Mouse (Mus musculus): Measurements from ENCODE around the gene Samd1. TPM values are rescaled to one million over a fixed set of nuclear protein-coding genes. Genes with fewer than 3 reads are reported as not detected.

The Samd1 gene
- polyA plus RNA-seq, 1 experiment from 2014 or later = 6.7 TPM

- Histone ChIP-seq H3K9ac (ENCODE audit: low read depth, low read length) (no peak overlapping the region), H3K27me3 (ENCODE audit: insufficient read depth, low read length) (no peaks in the 10 kb centered on the region), H3K36me3 (ENCODE audit: insufficient read depth, low read length) (peaks cover 4% of the 10 kb centered on the region; the same call in 1 of the 2 replicates), H3K9me3 (replicated peaks; ENCODE audit: low read length) (no peaks in the 10 kb centered on the region), H3K4me2 (ENCODE audit: low read length) (no peak overlapping the region), H3K4me3 (replicated peaks; ENCODE audit: low read depth, low read length) (no peak overlapping the region), H3K4me1 (replicated peaks; ENCODE audit: insufficient read depth, low read length) (no peaks in the 10 kb centered on the region), H3K27ac (no peak overlapping the region)
- no peak for TF ChIP-seq CTCF (IDR thresholded peaks at IDR 0.05; ENCODE audit: low read depth)
- no peak for DNase-seq (ENCODE audit: low spot score)
- no peak for ATAC-seq (replicated peaks; ENCODE audit: low FRiP score, low read depth)
- WGBS = 89% methylated on average over 5 of the region's 5 CpGs
Observed at GRCm38 (mm10) chr8:83964015-83964765, 33.3 kb upstream of the Samd1 start.

DNA sequence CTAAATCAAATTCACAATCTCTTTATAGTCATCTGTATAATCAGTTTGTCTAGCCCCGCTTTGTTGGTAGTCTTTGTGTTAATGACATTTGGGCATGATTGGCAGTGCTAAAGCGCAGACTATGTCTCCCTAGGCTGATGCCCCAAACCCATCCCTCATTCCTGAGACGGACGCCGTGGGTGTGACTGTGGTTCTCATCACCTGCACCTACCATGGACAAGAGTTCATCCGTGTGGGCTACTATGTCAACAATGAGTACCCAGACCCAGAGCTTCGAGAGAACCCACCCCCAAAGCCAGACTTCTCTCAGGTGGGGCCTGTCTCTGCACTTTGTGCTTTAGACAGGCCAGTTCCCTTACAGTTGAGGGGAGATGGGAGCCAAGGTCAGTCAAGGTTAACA lies 29.8 kb upstream of the Samd1 start:
- no peaks in the 10 kb centered on the region for H3K27me3 ChIP-seq (ENCODE audit: insufficient read depth, low read length)
- H3K9me3 ChIP-seq (replicated peaks; ENCODE audit: low read length) = no peaks in the 10 kb centered on the region
- H3K4me3 ChIP-seq (replicated peaks; ENCODE audit: low read depth, low read length) = no peak overlapping the region
- H3K36me3 ChIP-seq (ENCODE audit: insufficient read depth, low read length) = peaks cover 4% of the 10 kb centered on the region; the same call in 1 of the 2 replicates
- no peak overlapping the region for H3K9ac ChIP-seq (ENCODE audit: low read depth, low read length)
- DNase-seq (ENCODE audit: low spot score) = no peak
- H3K4me1 ChIP-seq (replicated peaks; ENCODE audit: insufficient read depth, low read length) = no peaks in the 10 kb centered on the region
- no peak for TF ChIP-seq CTCF (IDR thresholded peaks at IDR 0.05; ENCODE audit: low read depth)
- ATAC-seq (replicated peaks; ENCODE audit: low FRiP score, low read depth) = no peak
- 95% methylated on average over 7 of the region's 7 CpGs for WGBS
- no peak overlapping the region for H3K4me2 ChIP-seq (ENCODE audit: low read length)
- H3K27ac ChIP-seq = no peak overlapping the region

- Histone ChIP-seq H3K9me3 (replicated peaks; ENCODE audit: low read length) (no peaks in the 10 kb centered on the region), H3K27ac (no peak overlapping the region), H3K36me3 (ENCODE audit: insufficient read depth, low read length) (peaks cover 4% of the 10 kb centered on the region; the same call in 1 of the 2 replicates), H3K4me2 (ENCODE audit: low read length) (no peak overlapping the region), H3K27me3 (ENCODE audit: insufficient read depth, low read length) (no peaks in the 10 kb centered on the region), H3K9ac (ENCODE audit: low read depth, low read length) (no peak overlapping the region), H3K4me1 (replicated peaks; ENCODE audit: insufficient read depth, low read length) (no peaks in the 10 kb centered on the region; the same call in 1 of the 2 replicates), H3K4me3 (replicated peaks; ENCODE audit: low read depth, low read length) (no peak overlapping the region)
- ATAC-seq (replicated peaks; ENCODE audit: low FRiP score, low read depth) (no peak), DNase-seq (ENCODE audit: low spot score) (no peak)
- 83% methylated on average over 4 of the region's 4 CpGs for WGBS
- no peak for TF ChIP-seq CTCF (IDR thresholded peaks at IDR 0.05; ENCODE audit: low read depth)
Observed at GRCm38 (mm10) chr8:83971121-83971520, 26.4 kb upstream of the Samd1 start.

- H3K36me3 ChIP-seq (ENCODE audit: insufficient read depth, low read length) = peaks cover 4% of the 10 kb centered on the region; the same call in 1 of the 2 replicates
- no peak for DNase-seq (ENCODE audit: low spot score)
- H3K4me3 ChIP-seq (replicated peaks; ENCODE audit: low read depth, low read length) = peak overlapping the region; percentile 79; the same call in 1 of the 2 replicates
- TF ChIP-seq CTCF (IDR thresholded peaks at IDR 0.05; ENCODE audit: low read depth) = no peak
- ATAC-seq (replicated peaks; ENCODE audit: low FRiP score, low read depth) = no peak
- WGBS = 81% methylated on average over 6 of the region's 6 CpGs
- H3K4me1 ChIP-seq (replicated peaks; ENCODE audit: insufficient read depth, low read length) = no peaks in the 10 kb centered on the region; the same call in 1 of the 2 replicates
- H3K9me3 ChIP-seq (replicated peaks; ENCODE audit: low read length) = no peaks in the 10 kb centered on the region
- peak overlapping the region; percentile 70; the same call in 1 of the 2 replicates for H3K9ac ChIP-seq (ENCODE audit: low read depth, low read length)
- H3K27me3 ChIP-seq (ENCODE audit: insufficient read depth, low read length) = no peaks in the 10 kb centered on the region
- 0 out of 2 replicates have a peak overlapping the region, but pooled peaks have one; percentile 37 for H3K27ac ChIP-seq
- peak overlapping the region; percentile 94; the same call in 1 of the 2 replicates for H3K4me2 ChIP-seq (ENCODE audit: low read length)
Observed at GRCm38 (mm10) chr8:83971661-83972060, 25.8 kb upstream of the Samd1 start.

DNA sequence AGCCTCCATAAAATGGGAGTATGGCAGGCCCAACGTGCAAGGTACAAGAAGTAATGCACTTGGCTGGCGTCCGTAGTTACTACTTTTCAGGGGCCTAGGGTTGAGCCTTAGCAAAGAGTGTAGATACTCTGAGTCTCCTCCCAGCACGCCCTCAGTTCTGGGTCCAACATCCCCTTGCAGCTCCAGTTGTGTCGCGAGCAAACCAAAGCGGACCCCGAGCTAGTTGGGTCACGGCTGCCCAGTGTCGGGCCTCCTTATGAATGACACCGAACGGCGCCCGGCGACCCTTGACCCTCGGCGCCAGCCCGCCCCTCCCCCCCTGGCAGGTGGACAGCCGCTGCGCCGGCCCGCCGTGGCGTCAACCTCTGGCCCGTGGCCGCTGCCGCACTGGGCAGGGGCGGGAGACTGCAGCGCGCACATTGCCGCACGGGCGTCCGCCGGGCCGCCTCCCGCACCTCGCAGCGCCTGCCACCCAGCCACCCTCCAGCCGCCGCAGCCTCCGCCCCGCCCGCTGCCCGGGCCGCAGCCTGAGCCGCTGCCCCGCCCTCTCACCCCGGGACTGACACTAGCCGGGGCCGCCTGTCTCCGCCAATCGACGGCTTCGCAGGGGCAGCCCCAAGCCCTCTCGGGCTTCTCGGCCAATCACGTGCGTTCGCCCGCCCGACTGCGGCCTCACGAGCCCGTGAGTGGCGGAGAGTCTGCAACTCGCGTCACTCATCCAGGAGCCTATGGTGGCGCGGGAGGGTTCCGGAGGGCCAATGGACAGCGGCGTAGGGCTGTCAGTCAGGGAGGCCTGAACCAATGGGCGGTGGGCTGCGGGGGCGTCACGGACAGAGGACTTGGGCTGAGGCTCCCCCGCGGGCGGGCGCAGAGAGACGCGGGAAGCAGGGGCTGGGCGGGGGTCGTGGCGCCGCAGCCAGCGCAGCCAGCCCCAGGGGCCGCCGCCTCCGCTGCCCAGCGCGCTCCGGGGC lies 25.0 kb upstream of the Samd1 start, which contains the start of gene Prkaca:
Gene Prkaca, plus strand, starts transcription at position 844 of the 971 bp plus-strand sequence.
- Histone ChIP-seq H3K4me3 (replicated peaks; ENCODE audit: low read depth, low read length) (peak within 1 kb of the TSS; percentile 79), H3K36me3 (ENCODE audit: insufficient read depth, low read length) (peaks cover 4% of the 10 kb centered on the region; the same call in 1 of the 2 replicates), H3K4me2 (ENCODE audit: low read length) (peak within 1 kb of the TSS; percentile 94), H3K27ac (peak within 1 kb of the TSS; percentile 43; the same call in 1 of the 2 replicates), H3K9me3 (replicated peaks; ENCODE audit: low read length) (no peaks in the 10 kb centered on the region), H3K4me1 (replicated peaks; ENCODE audit: insufficient read depth, low read length) (peaks cover 6% of the 10 kb centered on the region), H3K27me3 (ENCODE audit: insufficient read depth, low read length) (no peaks in the 10 kb centered on the region), H3K9ac (ENCODE audit: low read depth, low read length) (peak within 1 kb of the TSS; percentile 70)
- ATAC-seq (replicated peaks; ENCODE audit: low FRiP score, low read depth) (peak; percentile 99), DNase-seq (ENCODE audit: low spot score) (peak; percentile 99)
- WGBS = under 1% methylated on average over 91 of the region's 94 CpGs
- TF ChIP-seq CTCF (IDR thresholded peaks at IDR 0.05; ENCODE audit: low read depth) = no peak

All from kidney, postnatal 0 days (tissue).